Mouse (Mus musculus): ENCODE results near the gene Bicdl1. TPM values are rescaled to one million over a fixed set of nuclear protein-coding genes. Genes with fewer than 3 reads are reported as not detected.

The Bicdl1 gene
- polyA plus RNA-seq, 1 experiment from 2014 or later, result 16.8 TPM

DNA sequence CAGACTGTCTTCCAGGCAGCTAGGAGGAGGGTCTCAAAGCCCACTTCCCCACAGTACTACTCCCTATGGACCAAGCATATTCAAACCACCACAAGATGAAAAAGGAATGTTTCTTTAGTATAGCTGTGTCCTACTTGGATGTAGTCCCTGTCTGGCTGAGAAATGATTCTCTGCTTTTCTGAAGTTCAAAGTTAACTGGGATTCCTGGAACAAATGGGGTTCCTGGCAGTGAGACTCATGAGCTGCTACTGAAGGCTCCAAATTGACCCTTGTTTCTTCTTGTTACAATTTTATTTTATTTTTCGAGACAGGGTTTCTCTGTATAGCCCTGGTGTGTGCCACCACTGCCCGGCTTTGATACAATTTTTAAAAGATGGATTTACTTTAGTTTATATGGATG, 32.6 kb upstream of the Bicdl1 start:
- DNase-seq (ENCODE audit: low spot score), result no peak
- TF ChIP-seq CTCF (IDR thresholded peaks at IDR 0.05; ENCODE audit: low read depth) (no peak), EP300 (optimal IDR thresholded peaks at IDR 0.05) (no peak)
- Histone ChIP-seq H3K36me3 (ENCODE audit: control insufficient read depth, insufficient read depth, low read length) (no peaks in the 10 kb centered on the region), H3K4me3 (ENCODE audit: low read depth, low read length) (no peak overlapping the region), H3K9me3 (ENCODE audit: control insufficient read depth, low read length) (no peaks in the 10 kb centered on the region), H3K9ac (ENCODE audit: low read length) (no peak overlapping the region), H3K27ac (replicated peaks) (no peak overlapping the region), H3K4me2 (replicated peaks; ENCODE audit: low read depth) (no peak overlapping the region), H3K4me1 (replicated peaks; ENCODE audit: control insufficient read depth, insufficient read depth) (no peaks in the 10 kb centered on the region), H3K27me3 (ENCODE audit: control insufficient read depth, insufficient read depth, low read length) (no peaks in the 10 kb centered on the region)
- no peak for ATAC-seq (ENCODE audit: low FRiP score, low TSS enrichment)
- 84% methylated on average over 2 of the region's 2 CpGs for WGBS

DNA sequence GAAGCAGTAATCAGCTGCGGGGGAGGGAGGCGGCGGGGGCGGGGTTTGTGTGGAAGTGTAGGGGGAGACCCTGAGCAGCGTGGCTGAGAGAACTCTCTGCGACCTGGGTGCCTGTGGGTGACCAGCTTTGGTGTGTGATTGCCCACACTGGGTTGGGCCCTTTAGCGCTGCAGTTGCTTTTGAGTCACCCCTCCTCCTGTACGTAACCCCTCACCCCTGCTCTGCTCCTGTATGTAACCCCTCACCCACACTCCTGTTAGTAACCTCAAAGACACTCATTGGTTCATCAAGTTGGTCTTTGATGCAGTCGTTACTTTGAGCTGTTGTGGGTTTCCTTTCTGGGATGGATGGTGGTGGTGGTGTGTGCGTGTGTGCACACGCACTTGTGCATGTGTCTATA, 29.5 kb upstream of the Bicdl1 start:
- Histone ChIP-seq H3K36me3 (ENCODE audit: control insufficient read depth, insufficient read depth, low read length) (no peaks in the 10 kb centered on the region), H3K27me3 (ENCODE audit: control insufficient read depth, insufficient read depth, low read length) (no peaks in the 10 kb centered on the region), H3K4me2 (replicated peaks; ENCODE audit: low read depth) (no peak overlapping the region), H3K27ac (replicated peaks) (no peak overlapping the region), H3K4me3 (ENCODE audit: low read depth, low read length) (no peak overlapping the region), H3K9me3 (ENCODE audit: control insufficient read depth, low read length) (no peaks in the 10 kb centered on the region), H3K9ac (ENCODE audit: low read length) (no peak overlapping the region), H3K4me1 (replicated peaks; ENCODE audit: control insufficient read depth, insufficient read depth) (no peaks in the 10 kb centered on the region)
- ATAC-seq (ENCODE audit: low FRiP score, low TSS enrichment) (no peak), DNase-seq (ENCODE audit: low spot score) (no peak)
- 66% methylated on average over 11 of the region's 11 CpGs for WGBS
- TF ChIP-seq EP300 (optimal IDR thresholded peaks at IDR 0.05), result no peak
- no peak for TF ChIP-seq CTCF (IDR thresholded peaks at IDR 0.05; ENCODE audit: low read depth)

DNA sequence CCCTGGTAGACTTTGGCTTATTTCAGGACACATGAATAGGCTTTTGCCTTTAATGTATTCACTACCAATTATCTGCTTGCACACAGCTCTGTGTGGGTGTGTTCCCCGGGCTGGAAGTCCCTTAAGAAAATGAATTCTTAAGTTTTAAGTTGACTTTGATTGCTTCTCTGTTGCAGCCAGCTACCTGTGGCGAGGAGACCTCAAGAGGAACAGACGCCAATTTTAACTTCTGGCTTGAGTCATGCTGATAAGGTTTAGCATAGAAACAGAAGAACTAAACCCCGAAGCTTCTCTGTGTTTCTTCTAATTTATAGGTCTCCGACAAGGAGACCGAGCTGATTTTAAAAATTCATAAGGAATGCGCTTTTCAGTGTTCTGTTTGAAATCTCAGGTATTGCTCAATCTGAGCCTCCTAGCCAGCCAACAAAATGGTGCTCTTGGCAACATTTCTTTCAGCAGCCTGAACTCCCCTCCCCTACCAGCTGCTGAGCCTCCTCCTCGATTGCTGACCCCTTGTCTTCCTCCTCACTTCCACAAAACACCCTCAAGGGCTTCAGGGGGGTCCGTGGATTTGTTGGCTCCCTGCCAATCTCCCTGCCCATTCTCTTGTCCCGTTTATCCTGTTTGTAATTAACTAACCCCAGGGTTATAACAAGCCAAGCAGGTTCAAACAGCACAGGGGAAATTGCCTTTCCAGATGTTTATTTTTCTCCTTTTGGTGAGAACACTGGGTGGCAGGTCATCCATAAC, 27.2 kb upstream of the Bicdl1 start:
- H3K9ac ChIP-seq (ENCODE audit: low read length), result no peak overlapping the region
- no peaks in the 10 kb centered on the region for H3K9me3 ChIP-seq (ENCODE audit: control insufficient read depth, low read length)
- TF ChIP-seq CTCF (IDR thresholded peaks at IDR 0.05; ENCODE audit: low read depth) (no peak), EP300 (optimal IDR thresholded peaks at IDR 0.05) (no peak)
- 32% methylated on average over 10 of the region's 10 CpGs for WGBS
- ATAC-seq (ENCODE audit: low FRiP score, low TSS enrichment), result peak; percentile 35; the same call in 1 of the 2 replicates
- H3K4me3 ChIP-seq (ENCODE audit: low read depth, low read length), result no peak overlapping the region
- H3K27ac ChIP-seq (replicated peaks), result no peak overlapping the region
- DNase-seq (ENCODE audit: low spot score), result peak; percentile 17
- no peak overlapping the region for H3K4me2 ChIP-seq (replicated peaks; ENCODE audit: low read depth)
- H3K27me3 ChIP-seq (ENCODE audit: control insufficient read depth, insufficient read depth, low read length), result no peaks in the 10 kb centered on the region
- H3K36me3 ChIP-seq (ENCODE audit: control insufficient read depth, insufficient read depth, low read length), result no peaks in the 10 kb centered on the region
- H3K4me1 ChIP-seq (replicated peaks; ENCODE audit: control insufficient read depth, insufficient read depth), result no peaks in the 10 kb centered on the region

GRCm38 (mm10) chr5:115757516-115757915, 26.1 kb upstream of the Bicdl1 start:
- no peak overlapping the region for H3K9ac ChIP-seq (ENCODE audit: low read length)
- DNase-seq (ENCODE audit: low spot score) (no peak), ATAC-seq (ENCODE audit: low FRiP score, low TSS enrichment) (no peak)
- H3K27ac ChIP-seq (replicated peaks), result no peak overlapping the region
- H3K4me2 ChIP-seq (replicated peaks; ENCODE audit: low read depth), result no peak overlapping the region
- 84% methylated on average over 8 of the region's 8 CpGs for WGBS
- no peaks in the 10 kb centered on the region for H3K9me3 ChIP-seq (ENCODE audit: control insufficient read depth, low read length)
- H3K36me3 ChIP-seq (ENCODE audit: control insufficient read depth, insufficient read depth, low read length), result no peaks in the 10 kb centered on the region
- no peak overlapping the region for H3K4me3 ChIP-seq (ENCODE audit: low read depth, low read length)
- no peaks in the 10 kb centered on the region for H3K4me1 ChIP-seq (replicated peaks; ENCODE audit: control insufficient read depth, insufficient read depth)
- TF ChIP-seq CTCF (IDR thresholded peaks at IDR 0.05; ENCODE audit: low read depth) (no peak), EP300 (optimal IDR thresholded peaks at IDR 0.05) (no peak)
- no peaks in the 10 kb centered on the region for H3K27me3 ChIP-seq (ENCODE audit: control insufficient read depth, insufficient read depth, low read length)

DNA sequence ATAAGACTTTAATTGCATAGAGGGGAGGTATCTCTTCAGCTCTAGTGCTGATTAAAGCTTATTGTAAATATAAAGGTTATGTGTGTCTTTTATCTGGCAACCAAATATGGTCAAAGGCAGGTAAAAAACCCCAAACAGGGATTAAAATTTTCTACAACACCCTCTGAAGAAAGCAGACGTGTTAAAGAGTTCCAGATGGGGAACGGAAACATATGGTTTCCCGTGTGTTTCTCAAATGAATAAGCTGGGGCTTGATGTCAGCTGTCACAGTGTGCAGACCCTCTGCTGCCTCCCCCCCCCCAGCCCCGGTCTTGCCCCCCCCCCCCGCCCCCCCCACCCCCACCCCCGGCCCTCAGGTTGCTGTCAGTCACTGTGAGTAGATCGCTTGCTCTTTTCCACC, 24.1 kb upstream of the Bicdl1 start:
- WGBS, result 56% methylated on average over 5 of the region's 7 CpGs
- H3K27me3 ChIP-seq (ENCODE audit: control insufficient read depth, insufficient read depth, low read length), result no peaks in the 10 kb centered on the region
- H3K36me3 ChIP-seq (ENCODE audit: control insufficient read depth, insufficient read depth, low read length), result no peaks in the 10 kb centered on the region
- DNase-seq (ENCODE audit: low spot score) (no peak), ATAC-seq (ENCODE audit: low FRiP score, low TSS enrichment) (no peak)
- H3K4me2 ChIP-seq (replicated peaks; ENCODE audit: low read depth), result no peak overlapping the region
- TF ChIP-seq EP300 (optimal IDR thresholded peaks at IDR 0.05), result no peak
- no peak for TF ChIP-seq CTCF (IDR thresholded peaks at IDR 0.05; ENCODE audit: low read depth)
- H3K9me3 ChIP-seq (ENCODE audit: control insufficient read depth, low read length), result no peaks in the 10 kb centered on the region
- no peak overlapping the region for H3K9ac ChIP-seq (ENCODE audit: low read length)
- H3K4me1 ChIP-seq (replicated peaks; ENCODE audit: control insufficient read depth, insufficient read depth), result no peaks in the 10 kb centered on the region
- H3K27ac ChIP-seq (replicated peaks), result no peak overlapping the region
- H3K4me3 ChIP-seq (ENCODE audit: low read depth, low read length), result no peak overlapping the region

- TF ChIP-seq CTCF (IDR thresholded peaks at IDR 0.05; ENCODE audit: low read depth) (no peak), EP300 (optimal IDR thresholded peaks at IDR 0.05) (no peak)
- Histone ChIP-seq H3K27ac (replicated peaks) (no peak overlapping the region), H3K4me3 (ENCODE audit: low read depth, low read length) (no peak overlapping the region), H3K27me3 (ENCODE audit: control insufficient read depth, insufficient read depth, low read length) (no peaks in the 10 kb centered on the region), H3K9me3 (ENCODE audit: control insufficient read depth, low read length) (no peaks in the 10 kb centered on the region), H3K4me1 (replicated peaks; ENCODE audit: control insufficient read depth, insufficient read depth) (no peaks in the 10 kb centered on the region), H3K36me3 (ENCODE audit: control insufficient read depth, insufficient read depth, low read length) (no peaks in the 10 kb centered on the region), H3K9ac (ENCODE audit: low read length) (no peak overlapping the region), H3K4me2 (replicated peaks; ENCODE audit: low read depth) (no peak overlapping the region)
- DNase-seq (ENCODE audit: low spot score) (no peak), ATAC-seq (ENCODE audit: low FRiP score, low TSS enrichment) (no peak)
- WGBS, result 83% methylated on average over 9 of the region's 9 CpGs
These were observed 23.4 kb upstream of the Bicdl1 start for GRCm38 (mm10) chr5:115754831-115755230.

Data from stomach, postnatal 0 days (tissue).